Mouse (Mus musculus): ENCODE measurements around the gene Cyb5d1.

The Cyb5d1 gene

GRCm38 (mm10) chr11:69395235-69395633 is at the start of gene Cyb5d1, which contains the start of gene Naa38:
Gene Cyb5d1 (minus strand): TSS chr11:69395631.
Gene Naa38 (plus strand): TSS chr11:69395487.
- peak; percentile 97 for DNase-seq (ENCODE audit: low read depth)

- DNase-seq (ENCODE audit: low read depth), result peak; percentile 54
These were observed 47.9 kb upstream of the Cyb5d1 start for GRCm38 (mm10) chr11:69443328-69443727.

GRCm38 (mm10) chr11:69437291-69437690 is 41.9 kb upstream of the Cyb5d1 start:
- DNase-seq (ENCODE audit: low read depth), result no peak

GRCm38 (mm10) chr11:69433189-69433588 is 37.8 kb upstream of the Cyb5d1 start:
- no peak for DNase-seq (ENCODE audit: low read depth)

- no peak for DNase-seq (ENCODE audit: low read depth)
These were observed 37.2 kb upstream of the Cyb5d1 start for GRCm38 (mm10) chr11:69432640-69432982.

GRCm38 (mm10) chr11:69431829-69432639 is 36.6 kb upstream of the Cyb5d1 start:
- DNase-seq (ENCODE audit: low read depth), result peak; percentile 89

- no peak for DNase-seq (ENCODE audit: low read depth)
These were observed 35.2 kb upstream of the Cyb5d1 start for GRCm38 (mm10) chr11:69430631-69431030.

GRCm38 (mm10) chr11:69429313-69429712 is 33.9 kb upstream of the Cyb5d1 start:
- peak; percentile 14 for DNase-seq (ENCODE audit: low read depth)

- peak; percentile 73 for DNase-seq (ENCODE audit: low read depth)
These were observed 33.3 kb upstream of the Cyb5d1 start for GRCm38 (mm10) chr11:69428751-69429150.

GRCm38 (mm10) chr11:69426246-69426645 is 30.8 kb upstream of the Cyb5d1 start:
- DNase-seq (ENCODE audit: low read depth), result no peak

GRCm38 (mm10) chr11:69423885-69424284 is 28.5 kb upstream of the Cyb5d1 start:
- DNase-seq (ENCODE audit: low read depth), result no peak

GRCm38 (mm10) chr11:69422842-69423241 is 27.4 kb upstream of the Cyb5d1 start:
- no peak for DNase-seq (ENCODE audit: low read depth)

GRCm38 (mm10) chr11:69421131-69421977 is 25.9 kb upstream of the Cyb5d1 start:
- no peak for DNase-seq (ENCODE audit: low read depth)

- no peak for DNase-seq (ENCODE audit: low read depth)
These were observed 25.1 kb upstream of the Cyb5d1 start for GRCm38 (mm10) chr11:69420554-69421000.

GRCm38 (mm10) chr11:69419813-69420553 is 24.6 kb upstream of the Cyb5d1 start:
- DNase-seq (ENCODE audit: low read depth), result peak; percentile 76

- peak; percentile 62 for DNase-seq (ENCODE audit: low read depth)
These were observed 24.0 kb upstream of the Cyb5d1 start for GRCm38 (mm10) chr11:69419443-69419812.

- peak; percentile 99 for DNase-seq (ENCODE audit: low read depth)
These were observed 23.3 kb upstream of the Cyb5d1 start for GRCm38 (mm10) chr11:69418481-69419442.

- DNase-seq (ENCODE audit: low read depth), result peak; percentile 96
These were observed 22.3 kb upstream of the Cyb5d1 start for GRCm38 (mm10) chr11:69417449-69418384.

GRCm38 (mm10) chr11:69416921-69417448 is 21.6 kb upstream of the Cyb5d1 start:
- no peak for DNase-seq (ENCODE audit: low read depth)

- DNase-seq (ENCODE audit: low read depth), result no peak
These were observed 21.1 kb upstream of the Cyb5d1 start for GRCm38 (mm10) chr11:69416509-69416908.
